Mouse (Mus musculus): ENCODE measurements at regions not wholly inside any gene's neighbourhood (a gene's known extent, or its start where the extent isn't known, plus 50 kb on each side); places are given as distances from the start of the nearest gene placed in this dataset.

- TF ChIP-seq POLR2A (IDR thresholded peaks at IDR 0.05; ENCODE audit: borderline replicate concordance, extremely low read depth, low read depth, low read length) = no peak
- no peak for TF ChIP-seq CTCF (IDR thresholded peaks at IDR 0.05; ENCODE audit: insufficient read depth, low read length)
Measured at GRCm38 (mm10) chr17:4024384-4024783, 328.3 kb upstream of the Nox3 start.
